Mouse (Mus musculus) small intestine, adult 2 months (tissue): ENCODE measurements around the gene Mex3a.

Experiments
- CTCF ChIP-seq: fragments of 200-500 bp; IDR thresholded peaks from 2 replicates; pipeline ENCODE4 v1.5.1; 2012; ENCODE audit warnings: low read depth, mild to moderate bottlenecking, control low read depth, inconsistent platforms, low read length, moderate library complexity, mixed read lengths; ENCODE audit not compliant: insufficient replicate concordance, insufficient read length; ENCODE audit errors: extremely low read depth
- POLR2A ChIP-seq: fragments of 200-500 bp; IDR thresholded peaks from 2 replicates; pipeline ENCODE4 v1.6.1; 2012; ENCODE audit warnings: low read depth, mild to moderate bottlenecking, control low read depth, inconsistent platforms, low read length, moderate library complexity

GRCm38 (mm10) chr3:88532299-88532674, at the start of gene Mex3a:
- TF ChIP-seq POLR2A = no peak
- TF ChIP-seq CTCF = no peak
